Mouse (Mus musculus): ENCODE data around the gene Parp4. TPM values are rescaled to one million over a fixed set of nuclear protein-coding genes. Genes with fewer than 3 reads are reported as not detected.

Parp4 gene
- polyA plus RNA-seq, 1 experiment from 2014 or later, result 1.3 TPM

GRCm38 (mm10) chr14:56667969-56668802 lies 92.8 kb downstream of the Parp4 start, which contains the start of gene Mphosph8:
Gene Mphosph8 (plus strand): TSS chr14:56668248.
- ATAC-seq (replicated peaks; ENCODE audit: insufficient number of reproducible peaks, low FRiP score, low TSS enrichment, low read depth), result peak; percentile 100
- Histone ChIP-seq H3K27me3 (ENCODE audit: control insufficient read depth, insufficient read depth, low read length) (no peaks in the 10 kb centered on the region), H3K9ac (replicated peaks; ENCODE audit: low read length) (peak within 1 kb of the TSS; percentile 84), H3K4me3 (ENCODE audit: low read depth, low read length) (peak within 1 kb of the TSS; percentile 89), H3K4me1 (ENCODE audit: control insufficient read depth, insufficient read depth, low read length) (no peaks in the 10 kb centered on the region), H3K36me3 (replicated peaks; ENCODE audit: control insufficient read depth, insufficient read depth, low read depth, low read length) (no peaks in the 10 kb centered on the region), H3K4me2 (ENCODE audit: low read depth, low read length) (peak within 1 kb of the TSS; percentile 63), H3K27ac (replicated peaks; ENCODE audit: low read depth, low read length) (peak within 1 kb of the TSS; percentile 79), H3K9me3 (replicated peaks; ENCODE audit: control insufficient read depth, low read length) (no peaks in the 10 kb centered on the region)
- under 1% methylated on average over 70 of the region's 70 CpGs for WGBS
- peak; percentile 99 for DNase-seq (ENCODE audit: low spot score)

GRCm38 (mm10) chr14:56669046-56669620 lies 93.7 kb downstream of the Parp4 start:
- DNase-seq (ENCODE audit: low spot score) (peak; percentile 26), ATAC-seq (replicated peaks; ENCODE audit: insufficient number of reproducible peaks, low FRiP score, low TSS enrichment, low read depth) (no peak)
- H3K4me2 ChIP-seq (ENCODE audit: low read depth, low read length), result peak overlapping the region; percentile 63
- no peaks in the 10 kb centered on the region for H3K4me1 ChIP-seq (ENCODE audit: control insufficient read depth, insufficient read depth, low read length)
- no peaks in the 10 kb centered on the region for H3K9me3 ChIP-seq (replicated peaks; ENCODE audit: control insufficient read depth, low read length)
- H3K27ac ChIP-seq (replicated peaks; ENCODE audit: low read depth, low read length), result no peak overlapping the region
- no peaks in the 10 kb centered on the region for H3K36me3 ChIP-seq (replicated peaks; ENCODE audit: control insufficient read depth, insufficient read depth, low read depth, low read length)
- peak overlapping the region; percentile 84 for H3K9ac ChIP-seq (replicated peaks; ENCODE audit: low read length)
- peak overlapping the region; percentile 89 for H3K4me3 ChIP-seq (ENCODE audit: low read depth, low read length)
- H3K27me3 ChIP-seq (ENCODE audit: control insufficient read depth, insufficient read depth, low read length), result no peaks in the 10 kb centered on the region
- 13% methylated on average over 13 of the region's 13 CpGs for WGBS

- no peak for ATAC-seq (replicated peaks; ENCODE audit: insufficient number of reproducible peaks, low FRiP score, low TSS enrichment, low read depth)
- Histone ChIP-seq H3K9me3 (replicated peaks; ENCODE audit: control insufficient read depth, low read length) (no peaks in the 10 kb centered on the region), H3K4me1 (ENCODE audit: control insufficient read depth, insufficient read depth, low read length) (no peaks in the 10 kb centered on the region), H3K4me2 (ENCODE audit: low read depth, low read length) (no peak overlapping the region), H3K9ac (replicated peaks; ENCODE audit: low read length) (no peak overlapping the region), H3K27me3 (ENCODE audit: control insufficient read depth, insufficient read depth, low read length) (no peaks in the 10 kb centered on the region), H3K27ac (replicated peaks; ENCODE audit: low read depth, low read length) (no peak overlapping the region), H3K36me3 (replicated peaks; ENCODE audit: control insufficient read depth, insufficient read depth, low read depth, low read length) (no peaks in the 10 kb centered on the region; the same call in 1 of the 2 replicates), H3K4me3 (ENCODE audit: low read depth, low read length) (no peak overlapping the region)
- no peak for DNase-seq (ENCODE audit: low spot score)
- 74% methylated on average over 1 of the region's 1 CpGs for WGBS
These were observed 110.0 kb downstream of the Parp4 start for GRCm38 (mm10) chr14:56685426-56685825.

GRCm38 (mm10) chr14:56689116-56689515 lies 113.7 kb downstream of the Parp4 start:
- H3K4me3 ChIP-seq (ENCODE audit: low read depth, low read length), result no peak overlapping the region
- DNase-seq (ENCODE audit: low spot score) (no peak), ATAC-seq (replicated peaks; ENCODE audit: insufficient number of reproducible peaks, low FRiP score, low TSS enrichment, low read depth) (no peak)
- no peaks in the 10 kb centered on the region for H3K9me3 ChIP-seq (replicated peaks; ENCODE audit: control insufficient read depth, low read length)
- H3K27me3 ChIP-seq (ENCODE audit: control insufficient read depth, insufficient read depth, low read length), result no peaks in the 10 kb centered on the region
- no peak overlapping the region for H3K9ac ChIP-seq (replicated peaks; ENCODE audit: low read length)
- H3K27ac ChIP-seq (replicated peaks; ENCODE audit: low read depth, low read length), result no peak overlapping the region
- WGBS, result 94% methylated on average over 1 of the region's 1 CpGs
- no peak overlapping the region for H3K4me2 ChIP-seq (ENCODE audit: low read depth, low read length)
- no peaks in the 10 kb centered on the region for H3K4me1 ChIP-seq (ENCODE audit: control insufficient read depth, insufficient read depth, low read length)
- peaks cover 4% of the 10 kb centered on the region for H3K36me3 ChIP-seq (replicated peaks; ENCODE audit: control insufficient read depth, insufficient read depth, low read depth, low read length)

GRCm38 (mm10) chr14:56689766-56690165 lies 114.3 kb downstream of the Parp4 start:
- H3K36me3 ChIP-seq (replicated peaks; ENCODE audit: control insufficient read depth, insufficient read depth, low read depth, low read length), result peaks cover 6% of the 10 kb centered on the region
- no peaks in the 10 kb centered on the region for H3K4me1 ChIP-seq (ENCODE audit: control insufficient read depth, insufficient read depth, low read length)
- no peak overlapping the region for H3K4me3 ChIP-seq (ENCODE audit: low read depth, low read length)
- no peak overlapping the region for H3K9ac ChIP-seq (replicated peaks; ENCODE audit: low read length)
- no peaks in the 10 kb centered on the region for H3K27me3 ChIP-seq (ENCODE audit: control insufficient read depth, insufficient read depth, low read length)
- no peaks in the 10 kb centered on the region for H3K9me3 ChIP-seq (replicated peaks; ENCODE audit: control insufficient read depth, low read length)
- 87% methylated on average over 1 of the region's 1 CpGs for WGBS
- H3K4me2 ChIP-seq (ENCODE audit: low read depth, low read length), result no peak overlapping the region
- DNase-seq (ENCODE audit: low spot score), result no peak
- no peak overlapping the region for H3K27ac ChIP-seq (replicated peaks; ENCODE audit: low read depth, low read length)
- ATAC-seq (replicated peaks; ENCODE audit: insufficient number of reproducible peaks, low FRiP score, low TSS enrichment, low read depth), result no peak

GRCm38 (mm10) chr14:56695495-56695894 lies 120.1 kb downstream of the Parp4 start:
- H3K9me3 ChIP-seq (replicated peaks; ENCODE audit: control insufficient read depth, low read length), result no peaks in the 10 kb centered on the region
- no peak overlapping the region for H3K9ac ChIP-seq (replicated peaks; ENCODE audit: low read length)
- DNase-seq (ENCODE audit: low spot score) (no peak), ATAC-seq (replicated peaks; ENCODE audit: insufficient number of reproducible peaks, low FRiP score, low TSS enrichment, low read depth) (no peak)
- H3K4me1 ChIP-seq (ENCODE audit: control insufficient read depth, insufficient read depth, low read length), result no peaks in the 10 kb centered on the region
- H3K27ac ChIP-seq (replicated peaks; ENCODE audit: low read depth, low read length), result no peak overlapping the region
- no peak overlapping the region for H3K4me3 ChIP-seq (ENCODE audit: low read depth, low read length)
- no peaks in the 10 kb centered on the region for H3K27me3 ChIP-seq (ENCODE audit: control insufficient read depth, insufficient read depth, low read length)
- no peak overlapping the region for H3K4me2 ChIP-seq (ENCODE audit: low read depth, low read length)
- 88% methylated on average over 3 of the region's 3 CpGs for WGBS
- H3K36me3 ChIP-seq (replicated peaks; ENCODE audit: control insufficient read depth, insufficient read depth, low read depth, low read length), result peaks cover 21% of the 10 kb centered on the region

- Histone ChIP-seq H3K4me3 (ENCODE audit: low read depth, low read length) (no peak overlapping the region), H3K27ac (replicated peaks; ENCODE audit: low read depth, low read length) (no peak overlapping the region), H3K9me3 (replicated peaks; ENCODE audit: control insufficient read depth, low read length) (no peaks in the 10 kb centered on the region), H3K9ac (replicated peaks; ENCODE audit: low read length) (no peak overlapping the region), H3K4me1 (ENCODE audit: control insufficient read depth, insufficient read depth, low read length) (no peaks in the 10 kb centered on the region), H3K4me2 (ENCODE audit: low read depth, low read length) (no peak overlapping the region), H3K36me3 (replicated peaks; ENCODE audit: control insufficient read depth, insufficient read depth, low read depth, low read length) (peaks cover 19% of the 10 kb centered on the region), H3K27me3 (ENCODE audit: control insufficient read depth, insufficient read depth, low read length) (no peaks in the 10 kb centered on the region)
- WGBS, result 94% methylated on average over 5 of the region's 5 CpGs
- ATAC-seq (replicated peaks; ENCODE audit: insufficient number of reproducible peaks, low FRiP score, low TSS enrichment, low read depth) (no peak), DNase-seq (ENCODE audit: low spot score) (no peak)
These were observed 122.4 kb downstream of the Parp4 start for GRCm38 (mm10) chr14:56697836-56698235.

GRCm38 (mm10) chr14:56702644-56703043 lies 127.2 kb downstream of the Parp4 start:
- Histone ChIP-seq H3K4me2 (ENCODE audit: low read depth, low read length) (no peak overlapping the region), H3K4me3 (ENCODE audit: low read depth, low read length) (no peak overlapping the region), H3K27ac (replicated peaks; ENCODE audit: low read depth, low read length) (no peak overlapping the region), H3K36me3 (replicated peaks; ENCODE audit: control insufficient read depth, insufficient read depth, low read depth, low read length) (peaks cover 9% of the 10 kb centered on the region), H3K9me3 (replicated peaks; ENCODE audit: control insufficient read depth, low read length) (no peaks in the 10 kb centered on the region), H3K4me1 (ENCODE audit: control insufficient read depth, insufficient read depth, low read length) (no peaks in the 10 kb centered on the region), H3K27me3 (ENCODE audit: control insufficient read depth, insufficient read depth, low read length) (no peaks in the 10 kb centered on the region), H3K9ac (replicated peaks; ENCODE audit: low read length) (no peak overlapping the region)
- ATAC-seq (replicated peaks; ENCODE audit: insufficient number of reproducible peaks, low FRiP score, low TSS enrichment, low read depth) (no peak), DNase-seq (ENCODE audit: low spot score) (no peak)
- WGBS, result 92% methylated on average over 4 of the region's 4 CpGs

Measured in embryonic facial prominence, embryonic 11.5 days (tissue).